Mouse (Mus musculus): ENCODE results near the gene Gm7030.
"Not testable (repeated sequence)": the region's sequence is repeated elsewhere in the genome, so short reads cannot be mapped to it uniquely, and the experiment has no call there.

The Gm7030 gene

GRCm38 (mm10) chr17:36128968-36129817 lies at the start of gene Gm7030:
Gene Gm7030 (minus strand): TSS chr17:36129425.
- DNase-seq, result not testable (repeated sequence)

- not testable (repeated sequence) for DNase-seq
Measured at GRCm38 (mm10) chr17:36178938-36179337, 49.7 kb upstream of the Gm7030 start.

GRCm38 (mm10) chr17:36176132-36176531 lies 46.9 kb upstream of the Gm7030 start:
- DNase-seq, result not testable (repeated sequence)

GRCm38 (mm10) chr17:36170287-36170814 lies 41.1 kb upstream of the Gm7030 start:
- no peak for DNase-seq

GRCm38 (mm10) chr17:36169753-36170152 lies 40.5 kb upstream of the Gm7030 start:
- no peak for DNase-seq

GRCm38 (mm10) chr17:36169094-36169493 lies 39.9 kb upstream of the Gm7030 start:
- not testable (repeated sequence) for DNase-seq

GRCm38 (mm10) chr17:36168039-36168652 lies 38.9 kb upstream of the Gm7030 start, which contains the start of gene Gm8909:
Gene Gm8909 (minus strand): TSS chr17:36168537.
- no peak for DNase-seq

- DNase-seq, result no peak
Measured at GRCm38 (mm10) chr17:36167306-36168038, 38.2 kb upstream of the Gm7030 start.

- DNase-seq, result not testable (repeated sequence)
Measured at GRCm38 (mm10) chr17:36166901-36167300, 37.7 kb upstream of the Gm7030 start.

GRCm38 (mm10) chr17:36161129-36162051 lies 32.2 kb upstream of the Gm7030 start:
- no peak for DNase-seq

- DNase-seq, result not testable (repeated sequence)
Measured at GRCm38 (mm10) chr17:36158264-36158663, 29.0 kb upstream of the Gm7030 start.

GRCm38 (mm10) chr17:36157782-36158181 lies 28.6 kb upstream of the Gm7030 start:
- DNase-seq, result not testable (repeated sequence)

- no peak for DNase-seq
Measured at GRCm38 (mm10) chr17:36154271-36155149, 25.3 kb upstream of the Gm7030 start.

- DNase-seq, result not testable (repeated sequence)
Measured at GRCm38 (mm10) chr17:36151200-36151599, 22.0 kb upstream of the Gm7030 start.

GRCm38 (mm10) chr17:36148468-36148867 lies 19.2 kb upstream of the Gm7030 start:
- not testable (repeated sequence) for DNase-seq

GRCm38 (mm10) chr17:36146937-36147336 lies 17.7 kb upstream of the Gm7030 start:
- not testable (repeated sequence) for DNase-seq

- not testable (repeated sequence) for DNase-seq
Measured at GRCm38 (mm10) chr17:36145861-36146156, 16.6 kb upstream of the Gm7030 start.

GRCm38 (mm10) chr17:36145111-36145860 lies 16.1 kb upstream of the Gm7030 start:
- no peak for DNase-seq

- not testable (repeated sequence) for DNase-seq
Measured at GRCm38 (mm10) chr17:36136299-36136848, 7.1 kb upstream of the Gm7030 start.

All from cerebellum, adult 11-12 months (tissue).